Comparison of ENCODE assay signal across 8 mouse cellular contexts in genomic region chr10:69923801-69924200, GRCm38 (mm10).
A peak's percentile ranks its signal among the peaks of the same experiment; 100 is the strongest.
DNase-seq lines count a peak whose midpoint lies in the region; ATAC-seq and TF ChIP-seq lines count a peak whose summit lies in the region.

No protein-coding gene starts in this region.

- H3K4me3 ChIP-seq in heart, embryonic 14.5 days (ENCODE audit: control insufficient read depth in 1 of 2, insufficient read depth in 1 of 2, low read depth in 1 of 2, low read length in 2 of 2), result no peak overlapping the region
- H3K4me3 ChIP-seq in kidney, embryonic 15.5 days (replicated peaks), result no peak overlapping the region
- peak overlapping the region in 1 of 2 experiments; percentile 51; a peak in 2 of 4 replicates for H3K4me3 ChIP-seq in liver, embryonic 14.5 days (ENCODE audit: insufficient read depth in 1 of 2, low read depth in 2 of 2, low read length in 2 of 2)
- H3K4me3 ChIP-seq in forebrain, embryonic 15.5 days, result no peak overlapping the region

- no peaks in the 10 kb centered on the region for H3K27me3 ChIP-seq in heart, embryonic 14.5 days (ENCODE audit: control insufficient read depth, insufficient read depth, low read length)
- H3K27me3 ChIP-seq in kidney, embryonic 15.5 days, result no peaks in the 10 kb centered on the region
- H3K27me3 ChIP-seq in liver, embryonic 14.5 days (ENCODE audit: control insufficient read depth, insufficient read depth, low read length), result peaks cover 31% of the 10 kb centered on the region
- H3K27me3 ChIP-seq in forebrain, embryonic 15.5 days, result no peaks in the 10 kb centered on the region

- peak overlapping the region; percentile 78 for H3K4me2 ChIP-seq in heart, embryonic 14.5 days (ENCODE audit: low read length)
- H3K4me2 ChIP-seq in kidney, embryonic 15.5 days, result peak overlapping the region; percentile 65
- H3K4me2 ChIP-seq in liver, embryonic 14.5 days (ENCODE audit: low read depth), result peak overlapping the region; percentile 86
- H3K4me2 ChIP-seq in forebrain, embryonic 15.5 days (replicated peaks), result no peak overlapping the region

- no peak for TF ChIP-seq CTCF in liver, embryonic 14.5 days (IDR thresholded peaks at IDR 0.05; ENCODE audit: low read depth)

- ATAC-seq in heart, embryonic 14.5 days (ENCODE audit: insufficient number of reproducible peaks, insufficient read depth, low FRiP score, low read depth), result no peak
- ATAC-seq in kidney, embryonic 15.5 days (replicated peaks; ENCODE audit: low FRiP score), result no peak
- ATAC-seq in liver, embryonic 14.5 days (ENCODE audit: insufficient read depth), result no peak
- ATAC-seq in forebrain, embryonic 15.5 days (replicated peaks), result no peak

- H3K27ac ChIP-seq in heart, embryonic 14.5 days (replicated peaks in 1 of 2; ENCODE audit: control insufficient read depth in 1 of 2, insufficient read depth in 1 of 2, low read depth in 2 of 2, low read length in 2 of 2), result no peak overlapping the region
- peak overlapping the region; percentile 97 for H3K27ac ChIP-seq in kidney, embryonic 15.5 days
- no peak overlapping the region; the same call in 1 of the 2 replicates for H3K27ac ChIP-seq in liver, embryonic 14.5 days
- H3K27ac ChIP-seq in forebrain, embryonic 15.5 days (replicated peaks), result no peak overlapping the region

- DNase-seq in heart, adult 18-20 months, result no peak
- DNase-seq in ZHBTc4 (ENCODE audit: low read depth, low spot score), result peak; percentile 41
- DNase-seq in liver, embryonic 14.5 days (ENCODE audit: low read depth in 3 of 3, low spot score in 3 of 3), result no peak
- DNase-seq in right cerebral cortex, postnatal 14 days, result no peak
- DNase-seq in layer of hippocampus, adult 18-20 months (ENCODE audit: low spot score in 2 of 2), result no peak

- peaks cover 13% of the 10 kb centered on the region; the same call in 1 of the 2 replicates for H3K36me3 ChIP-seq in heart, embryonic 14.5 days (ENCODE audit: control insufficient read depth, insufficient read depth, low read length)
- H3K36me3 ChIP-seq in kidney, embryonic 15.5 days, result 0 out of 2 replicates have a peak, but pooled peaks cover 5% of the 10 kb centered on the region
- H3K36me3 ChIP-seq in liver, embryonic 14.5 days (replicated peaks; ENCODE audit: control insufficient read depth, insufficient read depth, low read depth), result no peaks in the 10 kb centered on the region
- H3K36me3 ChIP-seq in forebrain, embryonic 15.5 days, result peaks cover 5% of the 10 kb centered on the region; the same call in 1 of the 2 replicates

- TF ChIP-seq EP300 in liver, embryonic 14.5 days (IDR thresholded peaks at IDR 0.05; ENCODE audit: low read depth), result no peak

- peaks cover 21 to 41% of the 10 kb centered on the region in 2 experiments for H3K4me1 ChIP-seq in heart, embryonic 14.5 days (ENCODE audit: control insufficient read depth in 2 of 2, insufficient read depth in 2 of 2, low read length in 2 of 2)
- H3K4me1 ChIP-seq in kidney, embryonic 15.5 days, result peaks cover 64% of the 10 kb centered on the region
- H3K4me1 ChIP-seq in liver, embryonic 14.5 days (replicated peaks; ENCODE audit: control insufficient read depth in 2 of 2, insufficient read depth in 2 of 2, low read length in 1 of 2), result peaks cover 8 to 14% of the 10 kb centered on the region in 2 experiments
- H3K4me1 ChIP-seq in forebrain, embryonic 15.5 days, result peaks cover 24% of the 10 kb centered on the region

- no peak overlapping the region for H3K9ac ChIP-seq in heart, embryonic 14.5 days (ENCODE audit: low read length)
- H3K9ac ChIP-seq in kidney, embryonic 15.5 days, result no peak overlapping the region
- H3K9ac ChIP-seq in liver, embryonic 14.5 days (replicated peaks), result 0 out of 2 replicates have a peak overlapping the region, but pooled peaks have one; percentile 25
- no peak overlapping the region for H3K9ac ChIP-seq in forebrain, embryonic 15.5 days (replicated peaks)

- no peaks in the 10 kb centered on the region for H3K9me3 ChIP-seq in heart, embryonic 14.5 days (ENCODE audit: control insufficient read depth, low read length)
- no peaks in the 10 kb centered on the region for H3K9me3 ChIP-seq in kidney, embryonic 15.5 days (replicated peaks)
- H3K9me3 ChIP-seq in liver, embryonic 14.5 days (ENCODE audit: control insufficient read depth, low read length), result no peaks in the 10 kb centered on the region
- no peaks in the 10 kb centered on the region for H3K9me3 ChIP-seq in forebrain, embryonic 15.5 days

- WGBS in heart, embryonic 14.5 days, result 12% methylated on average over 8 of the region's 8 CpGs
- WGBS in kidney, embryonic 15.5 days, result 11% methylated on average over 8 of the region's 8 CpGs
- WGBS in liver, embryonic 14.5 days (ENCODE audit: insufficient replicate concordance), result 27% methylated on average over 8 of the region's 8 CpGs
- WGBS in forebrain, embryonic 15.5 days, result 14% methylated on average over 8 of the region's 8 CpGs
